Mouse (Mus musculus) E14TG2a.4 (cell line): Measurements from ENCODE around the gene Atp5h.

Source experiments
- CTCF ChIP-seq: conservative IDR thresholded peaks from 2 replicates; pipeline ENCODE4 v1.5.1; 2014; ENCODE audit warnings: low read length
- NANOG ChIP-seq: IDR thresholded peaks from 2 replicates; pipeline ENCODE4 v1.6.1; 2014; ENCODE audit warnings: borderline replicate concordance, low read length, mixed read lengths
- POU5F1 ChIP-seq: IDR thresholded peaks from 2 replicates; pipeline ENCODE4 v1.6.1; 2014; ENCODE audit warnings: low read length, borderline replicate concordance

GRCm38 (mm10) chr11:115400630-115401391 is 19.0 kb downstream of the Atp5h start:
- no peak for TF ChIP-seq CTCF
- TF ChIP-seq POU5F1, result no peak
- TF ChIP-seq NANOG, result no peak
